Mouse (Mus musculus) heart, adult 2 months (tissue): ENCODE measurements around the gene Sema3c. TPM values are rescaled to one million over a fixed set of nuclear protein-coding genes. Genes with fewer than 3 reads are reported as not detected.
A peak's percentile ranks its signal among the peaks of the same experiment; 100 is the strongest.
"Not testable (repeated sequence)": the region's sequence is repeated elsewhere in the genome, so short reads cannot be mapped to it uniquely, and the experiment has no call there.

Experiments
- DNase-seq, 2 experiments: peaks; one replicate each; pipeline ENCODE4 v3.0.0; 2021
- H3K27ac ChIP-seq: fragments of 200-600 bp; 2 replicates; pipeline ENCODE4 v1.8.1; 2022
- H3K27me3 ChIP-seq: fragments of 200-500 bp; 2 replicates; pipeline ENCODE4 v1.6.1; 2012; ENCODE audit warnings: mild to moderate bottlenecking, low read length, inconsistent platforms, mixed read lengths; ENCODE audit not compliant: control insufficient read depth, insufficient read depth
- H3K36me3 ChIP-seq: fragments of 200-500 bp; 2 replicates; pipeline ENCODE4 v1.6.1; 2012; ENCODE audit warnings: low read length, inconsistent platforms; ENCODE audit not compliant: control insufficient read depth, insufficient read depth
- H3K4me1 ChIP-seq: fragments of 200-500 bp; 2 replicates; pipeline ENCODE4 v1.6.1; 2011; ENCODE audit warnings: low read length; ENCODE audit not compliant: control insufficient read depth, insufficient read depth
- H3K4me3 ChIP-seq: fragments of 200-600 bp; 2 replicates; pipeline ENCODE4 v1.8.1; 2022
- H3K79me2 ChIP-seq: fragments of 200-500 bp; replicated peaks from 2 replicates; pipeline ENCODE4 v1.6.1; 2012; ENCODE audit warnings: mild to moderate bottlenecking, inconsistent platforms, low read length, moderate library complexity, mixed read lengths; ENCODE audit not compliant: control insufficient read depth, insufficient read depth
- H3K9ac ChIP-seq: fragments of 200-500 bp; 2 replicates; pipeline ENCODE4 v1.6.1; 2012; ENCODE audit warnings: low read depth, mild to moderate bottlenecking, control low read depth, inconsistent platforms, low read length, mixed read lengths
- CTCF ChIP-seq: fragments of 200-600 bp; IDR thresholded peaks from 2 replicates; pipeline ENCODE4 v1.8.1; 2022; ENCODE audit warnings: antibody characterized with exemption, mild to moderate bottlenecking, moderate library complexity
- EP300 ChIP-seq: fragments of 200-500 bp; IDR thresholded peaks from 2 replicates; pipeline ENCODE4 v1.6.1; 2011; ENCODE audit warnings: low read depth, low read length, control low read depth; ENCODE audit not compliant: insufficient read depth
- POLR2A ChIP-seq: fragments of 200-500 bp; IDR thresholded peaks from 2 replicates; pipeline ENCODE4 v1.6.1; 2011; ENCODE audit warnings: mild to moderate bottlenecking, low read depth, low read length, control low read depth; ENCODE audit not compliant: insufficient read depth
- WGBS: fragments of 180-500 bp; shearing (Covaris S2); methylation state at CpG from one replicate; pipeline ENCODE4 v1.1.7; 2018; 5-methylcytosine and 5-hydroxymethylcytosine counted together
- intact Hi-C: fragments of 180-260 bp; cut with DNase I; formaldehyde crosslinking; loops from one replicate; pipeline ENCODE4 v1.15.1; 2025
- long read RNA-seq: library from polyadenylated mRNA; stranded (forward); transcript quantifications from one replicate; pipeline ENCODE4 v2.0.0, GENCODE M21; 2021
- polyA plus RNA-seq: library from polyadenylated mRNA; depleted of rRNA; stranded (reverse); fragments of >200 nt; gene quantifications from 2 replicates; pipeline ENCODE4 v1.2.3, GENCODE M21; 2012; rRNA removed
- total RNA-seq, 2 experiments: library from RNA; stranded (reverse); gene quantifications; 2 replicates each; pipeline ENCODE4 v1.2.3; 2021

Sema3c gene
- total RNA-seq (10 to 100 TPM; 14.0 to 14.3 TPM), polyA plus RNA-seq (3.9 and 7.4 TPM in 2 replicates)
- long read RNA-seq, full-length matches to known transcripts: 8 of 12 reads
- long read RNA-seq, partial matches to known transcripts: 3 of 12 reads
- long read RNA-seq, other reads (novel, unspliced or antisense): 1 of 12 reads

- TF ChIP-seq EP300 (no peak), CTCF (peak; percentile 66)
- no peaks in the 10 kb centered on the region for H3K36me3 ChIP-seq
- H3K79me2 ChIP-seq: no peaks in the 10 kb centered on the region
- H3K27ac ChIP-seq: peak within 1 kb of the TSS; percentile 63
- peak within 1 kb of the TSS; percentile 65 for H3K4me3 ChIP-seq
- H3K4me1 ChIP-seq: no peaks in the 10 kb centered on the region
- peak in 1 of 2 experiments; percentile 16 for DNase-seq
- intact Hi-C loops: loop anchor here (1.0 to 10.0 kb wide), 3 partner anchors 192 to 627 kb away; no protein-coding TSS in a partner anchor
- 1% methylated on average over 16 of the region's 16 CpGs for WGBS
- no peaks in the 10 kb centered on the region for H3K27me3 ChIP-seq
- H3K9ac ChIP-seq: peak within 1 kb of the TSS; percentile 47
Observed at GRCm38 (mm10) chr5:17573694-17574380, at the start of gene Sema3c. Gene Sema3c (plus strand): TSS chr5:17574281.

- H3K4me3 ChIP-seq, H3K79me2 ChIP-seq, DNase-seq, H3K27me3 ChIP-seq, intact Hi-C loops, H3K27ac ChIP-seq, H3K9ac ChIP-seq, H3K36me3 ChIP-seq, H3K4me1 ChIP-seq: not testable (repeated sequence)
- 82% methylated on average over 2 of the region's 2 CpGs for WGBS
Observed at GRCm38 (mm10) chr5:17531165-17531564, 42.9 kb upstream of the Sema3c start.

- no peaks in the 10 kb centered on the region for H3K79me2 ChIP-seq
- 52% methylated on average over 4 of the region's 4 CpGs for WGBS
- H3K9ac ChIP-seq: no peak overlapping the region
- no peak for DNase-seq
- TF ChIP-seq POLR2A: no peak
- no peak for TF ChIP-seq CTCF
- no peak for TF ChIP-seq EP300
- intact Hi-C loops: no loop called here
- no peak overlapping the region for H3K4me3 ChIP-seq
- H3K27ac ChIP-seq: no peak overlapping the region
- no peaks in the 10 kb centered on the region for H3K36me3 ChIP-seq
- peaks cover 1% of the 10 kb centered on the region; the same call in 1 of the 2 replicates for H3K4me1 ChIP-seq
- no peaks in the 10 kb centered on the region for H3K27me3 ChIP-seq
Observed at GRCm38 (mm10) chr5:17543141-17543540, 30.9 kb upstream of the Sema3c start.

GRCm38 (mm10) chr5:17544904-17545449 lies 29.1 kb upstream of the Sema3c start:
- DNase-seq: peak in 1 of 2 experiments; percentile 4
- Histone ChIP-seq H3K27me3 (no peaks in the 10 kb centered on the region), H3K36me3 (no peaks in the 10 kb centered on the region), H3K79me2 (no peaks in the 10 kb centered on the region), H3K27ac (no peak overlapping the region), H3K9ac (no peak overlapping the region), H3K4me3 (no peak overlapping the region), H3K4me1 (peaks cover 1% of the 10 kb centered on the region; the same call in 1 of the 2 replicates)
- WGBS: 53% methylated on average over 2 of the region's 2 CpGs
- intact Hi-C loops: no loop called here
- no peak for TF ChIP-seq POLR2A
- TF ChIP-seq CTCF: no peak
- no peak for TF ChIP-seq EP300

- H3K9ac ChIP-seq: no peak overlapping the region
- no peak overlapping the region for H3K27ac ChIP-seq
- H3K36me3 ChIP-seq: no peaks in the 10 kb centered on the region
- no peaks in the 10 kb centered on the region for H3K79me2 ChIP-seq
- H3K27me3 ChIP-seq: no peaks in the 10 kb centered on the region
- intact Hi-C loops: no loop called here
- WGBS: 55% methylated on average over 3 of the region's 3 CpGs
- no peak for DNase-seq
- peaks cover 1% of the 10 kb centered on the region; the same call in 1 of the 2 replicates for H3K4me1 ChIP-seq
- H3K4me3 ChIP-seq: no peak overlapping the region
- TF ChIP-seq EP300 (no peak), POLR2A (no peak), CTCF (no peak)
Observed at GRCm38 (mm10) chr5:17551693-17552092, 22.4 kb upstream of the Sema3c start.

GRCm38 (mm10) chr5:17556073-17556473 lies 18.0 kb upstream of the Sema3c start:
- H3K27ac ChIP-seq: no peak overlapping the region
- no peaks in the 10 kb centered on the region for H3K79me2 ChIP-seq
- WGBS: 39% methylated on average over 7 of the region's 7 CpGs
- H3K9ac ChIP-seq: no peak overlapping the region
- H3K4me3 ChIP-seq: no peak overlapping the region
- peak in 1 of 2 experiments; percentile 17 for DNase-seq
- TF ChIP-seq CTCF: no peak
- TF ChIP-seq EP300: no peak
- no peak for TF ChIP-seq POLR2A
- H3K27me3 ChIP-seq: no peaks in the 10 kb centered on the region
- no peaks in the 10 kb centered on the region for H3K36me3 ChIP-seq
- intact Hi-C loops: no loop called here
- peaks cover 1% of the 10 kb centered on the region; the same call in 1 of the 2 replicates for H3K4me1 ChIP-seq
